Mouse (Mus musculus) thymus, postnatal 10 days (tissue): ENCODE measurements around the gene Anxa8.
A peak's percentile ranks its signal among the peaks of the same experiment; 100 is the strongest.

Source experiments
- DNase-seq, 2 experiments: peaks; one replicate each; pipeline ENCODE4 v3.0.0; 2021; ENCODE audit warnings: low spot score in 2 of 2

Gene Anxa8

GRCm38 (mm10) chr14:34085731-34086130 lies at the start of gene Anxa8:
TSS of gene Anxa8 (plus strand) at chr14:34085981.
- DNase-seq, result no peak

GRCm38 (mm10) chr14:34041241-34041640 lies 44.5 kb upstream of the Anxa8 start:
- no peak for DNase-seq

- no peak for DNase-seq
Measured at GRCm38 (mm10) chr14:34043341-34043740, 42.4 kb upstream of the Anxa8 start.

DNA sequence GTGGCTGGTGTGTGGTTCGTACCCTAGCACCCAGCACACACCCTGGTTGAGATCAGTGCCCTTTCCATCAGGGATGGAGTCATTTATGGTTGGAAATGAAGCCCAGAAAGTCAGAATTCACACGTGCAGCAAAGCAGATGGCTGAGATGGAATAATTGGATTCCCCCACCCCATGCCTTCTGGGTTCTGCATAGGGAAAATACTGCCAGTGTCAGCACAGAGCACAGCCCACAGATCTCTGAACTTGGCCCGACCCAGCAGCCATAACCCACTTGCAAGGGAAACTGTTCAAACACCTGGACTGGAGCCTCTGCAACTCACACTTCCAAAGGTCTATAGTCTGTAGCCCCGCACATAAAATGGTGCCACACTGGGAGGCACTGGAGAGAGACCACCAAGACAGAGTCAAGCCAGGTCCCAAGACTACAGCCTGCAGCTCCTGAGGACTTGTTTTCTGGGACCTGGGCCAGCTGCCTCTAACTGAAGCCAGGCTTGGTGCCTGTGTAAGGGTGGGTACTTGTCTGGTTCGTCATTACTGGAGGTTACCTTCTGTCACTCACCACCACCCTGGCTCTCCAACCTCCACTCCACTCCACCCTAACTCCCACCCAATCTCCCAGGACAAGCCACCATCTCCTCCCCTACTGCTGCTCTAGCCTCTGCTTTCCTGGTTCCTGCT lies 35.5 kb upstream of the Anxa8 start:
- DNase-seq, result no peak

- no peak for DNase-seq
Measured at GRCm38 (mm10) chr14:34052516-34052915, 33.3 kb upstream of the Anxa8 start, which contains the start of gene Antxrl. TSS of gene Antxrl (plus strand) at chr14:34052707.

- DNase-seq, result no peak
Measured at GRCm38 (mm10) chr14:34071665-34072064, 14.1 kb upstream of the Anxa8 start.

GRCm38 (mm10) chr14:34075346-34075745 lies 10.4 kb upstream of the Anxa8 start:
- DNase-seq, result no peak

GRCm38 (mm10) chr14:34077222-34077621 lies 8.6 kb upstream of the Anxa8 start:
- DNase-seq, result no peak

DNA sequence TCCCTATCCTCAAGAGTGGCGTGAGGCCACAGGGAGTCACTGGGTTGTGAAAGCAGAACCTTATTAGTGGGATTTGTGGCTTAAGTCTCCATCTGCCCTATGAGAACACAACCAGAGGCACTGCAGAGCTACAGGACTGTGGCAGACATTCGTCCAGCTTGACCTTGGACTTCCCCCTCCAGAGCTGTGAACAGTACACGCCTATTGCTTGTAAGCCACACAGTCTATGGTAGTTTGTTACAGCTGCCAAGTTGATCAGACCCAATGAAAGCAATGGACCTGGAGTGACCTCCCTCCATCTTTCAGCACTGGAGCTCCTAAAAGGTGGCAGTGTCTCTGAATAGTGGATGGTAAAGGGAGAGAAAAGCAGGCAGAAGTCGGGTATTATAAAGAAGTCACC lies 7.5 kb upstream of the Anxa8 start:
- DNase-seq, result no peak

DNA sequence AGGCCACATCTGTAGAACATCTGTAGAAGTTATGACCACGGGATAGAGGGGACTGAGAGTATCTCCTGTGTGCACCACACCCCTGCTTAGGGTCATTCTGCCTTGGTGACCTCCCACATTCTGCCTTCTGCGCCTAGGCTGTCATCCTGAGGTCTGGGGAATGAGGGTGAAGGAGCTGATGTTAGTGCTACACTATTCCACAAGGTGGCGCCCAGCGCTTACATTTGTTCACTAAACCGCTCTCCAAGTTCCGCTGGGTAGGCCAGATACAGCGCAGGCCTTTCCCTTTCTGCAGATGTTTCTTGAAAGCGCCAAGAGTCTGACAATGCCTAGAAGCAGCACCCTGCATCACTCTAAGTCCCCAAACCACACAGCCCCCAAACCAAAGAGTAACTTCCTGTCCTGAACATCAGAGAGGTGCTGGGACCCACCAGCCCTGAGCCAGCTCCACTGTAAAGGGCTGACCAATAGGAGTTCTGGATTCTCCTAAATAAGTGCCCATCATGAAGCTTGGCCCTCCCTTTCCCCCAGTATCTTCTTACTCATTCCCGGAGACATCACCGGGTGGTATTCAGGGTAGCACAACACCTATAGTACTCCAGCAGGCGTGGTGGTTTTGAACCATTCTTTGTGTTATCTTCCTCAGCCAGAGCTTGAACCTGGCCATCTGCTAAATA lies 5.3 kb upstream of the Anxa8 start:
- DNase-seq, result peak; percentile 3 to 44

DNA sequence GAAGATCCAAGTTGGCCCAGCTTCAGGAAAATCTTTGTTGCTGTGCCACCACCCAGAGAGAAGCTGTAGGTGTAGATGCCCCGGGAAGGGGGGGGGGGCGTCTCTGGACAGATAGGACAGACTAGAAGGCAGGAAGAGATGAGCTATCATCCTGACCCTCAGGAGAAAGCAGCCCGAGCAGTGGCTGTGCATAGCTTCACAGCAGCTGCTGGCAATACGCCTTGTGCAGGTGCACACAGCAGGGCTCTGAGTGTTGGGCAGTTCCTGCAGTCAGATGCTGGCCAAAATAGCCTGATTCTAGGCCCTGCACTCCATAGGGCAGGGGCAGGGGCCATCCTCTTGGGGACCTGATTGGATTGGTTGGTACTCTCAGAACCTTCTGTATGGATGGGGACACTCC lies 1.0 kb downstream of the Anxa8 start:
- no peak for DNase-seq

DNA sequence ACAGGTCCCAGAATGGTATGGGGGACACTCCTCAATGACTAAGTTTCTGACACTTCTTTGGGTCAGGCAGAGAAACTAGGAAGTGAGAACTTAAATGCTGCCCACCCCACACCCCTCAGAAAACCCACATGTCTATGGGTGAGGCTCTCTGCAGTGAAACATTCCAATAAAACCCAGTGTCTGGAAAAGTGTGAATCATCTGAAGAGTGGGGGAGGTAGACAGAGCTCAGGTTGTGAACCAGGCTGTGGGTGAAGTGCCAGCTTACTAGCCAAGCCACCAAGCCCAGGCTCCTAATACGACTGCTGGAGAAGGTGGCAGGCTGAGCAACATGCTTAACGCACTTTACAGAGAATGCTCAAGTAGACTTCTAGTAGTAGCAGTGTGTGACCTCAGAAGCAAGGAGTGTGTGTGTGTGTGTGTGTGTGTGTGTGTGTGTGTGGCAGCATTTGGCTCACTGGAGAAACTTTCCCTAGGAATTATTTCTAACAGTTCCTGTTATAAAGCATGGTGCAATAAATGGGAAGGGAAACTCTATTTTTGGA lies 2.1 kb downstream of the Anxa8 start:
- no peak for DNase-seq

DNA sequence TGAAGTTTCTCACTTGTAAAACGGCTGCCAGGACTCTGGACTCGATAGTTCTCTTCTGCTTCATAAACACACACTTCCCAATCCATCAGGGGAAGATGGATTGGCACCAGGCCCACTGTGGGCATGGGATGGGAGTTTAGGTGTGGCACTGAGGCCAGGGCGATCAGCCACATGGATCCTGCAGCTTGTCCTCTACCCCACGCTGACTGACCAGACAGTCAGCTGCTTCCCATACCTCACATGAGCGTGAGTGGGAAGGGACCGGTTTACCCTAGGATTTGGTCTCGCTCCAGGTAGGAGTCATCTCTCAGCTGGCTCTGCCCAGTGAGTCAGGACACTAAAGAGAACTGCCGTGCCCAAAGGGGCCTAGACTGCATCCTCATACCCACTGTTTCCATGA lies 4.0 kb downstream of the Anxa8 start:
- DNase-seq, result no peak

DNA sequence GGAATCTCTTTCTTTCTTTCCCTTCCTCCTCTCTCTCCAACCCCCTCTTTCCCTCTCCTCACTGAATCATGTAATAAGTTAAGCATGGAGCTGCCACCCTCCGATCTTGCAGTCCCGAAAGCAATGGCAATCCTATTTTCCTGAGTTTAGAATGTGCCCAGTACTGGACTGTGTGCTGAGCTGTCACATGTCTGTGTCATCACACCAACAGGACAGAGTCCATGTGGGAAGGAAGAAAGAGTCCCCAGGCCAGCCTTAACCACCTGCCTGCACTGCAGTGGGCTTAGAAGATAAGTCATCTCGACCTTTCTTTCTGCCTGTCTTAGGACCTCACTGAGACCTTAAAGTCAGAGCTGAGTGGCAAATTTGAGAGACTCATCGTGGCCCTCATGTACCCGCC lies 5.7 kb downstream of the Anxa8 start:
- DNase-seq, result no peak

DNA sequence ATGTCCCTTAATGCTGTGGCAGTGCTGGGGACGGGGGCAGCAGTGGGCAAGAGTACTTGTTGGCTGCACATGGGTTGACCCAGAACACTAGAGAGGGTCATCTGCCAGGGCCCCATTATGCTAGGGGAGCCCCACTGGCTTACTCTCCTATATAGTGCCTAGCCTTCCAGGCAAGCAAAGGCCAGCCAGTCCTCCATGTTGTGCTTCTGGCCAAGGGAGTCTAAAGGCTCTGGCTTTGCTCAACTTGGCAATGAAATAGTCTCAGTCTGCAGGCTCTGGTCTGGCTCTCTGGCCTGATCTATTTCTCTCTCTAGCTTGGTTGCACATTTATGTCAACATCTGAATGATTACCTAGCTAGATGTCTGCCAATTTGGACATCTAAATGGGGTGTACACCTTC lies 7.1 kb downstream of the Anxa8 start:
- no peak for DNase-seq

DNA sequence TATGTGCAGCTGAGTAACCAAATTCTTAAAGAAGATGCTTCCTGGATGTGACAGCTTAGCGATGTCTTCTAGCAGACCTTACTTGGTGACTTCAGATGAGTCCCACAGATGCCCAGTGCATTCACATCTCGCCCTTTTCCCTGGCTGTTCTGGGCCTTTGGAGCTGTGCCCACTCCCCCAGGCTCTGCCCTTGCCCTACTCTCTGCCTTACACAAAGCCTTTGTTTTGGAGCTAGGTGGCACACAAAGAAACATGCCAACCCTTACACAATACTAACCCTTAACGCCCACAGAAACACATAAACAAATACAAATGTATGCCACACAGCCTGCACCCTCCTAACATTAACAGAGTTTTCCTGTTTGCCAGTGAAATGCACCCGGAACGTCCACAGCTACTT lies 10.4 kb downstream of the Anxa8 start:
- no peak for DNase-seq

DNA sequence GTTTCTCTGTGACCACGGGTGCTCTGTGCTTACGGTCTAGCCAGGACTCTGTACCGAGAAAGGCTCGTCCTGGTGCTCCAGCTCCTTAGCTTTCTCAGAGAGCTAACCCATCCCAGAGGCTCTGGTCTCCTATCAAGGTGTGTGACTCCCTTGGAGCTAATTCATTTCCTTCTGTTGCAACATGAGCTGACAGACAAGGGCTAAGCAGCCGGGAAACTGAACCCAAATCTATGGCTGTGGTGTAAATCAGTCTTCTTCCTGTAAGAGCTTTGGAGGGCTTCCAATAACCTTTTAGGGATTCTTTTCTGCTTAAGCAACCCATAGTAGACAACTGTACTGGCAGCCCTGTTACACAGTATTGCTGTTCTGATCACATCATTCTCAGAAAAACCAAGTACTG lies 16.8 kb downstream of the Anxa8 start, which contains the start of gene A630023A22Rik:
TSS of gene A630023A22Rik (minus strand) at position 154 of the 400 bp plus-strand sequence.
- DNase-seq, result no peak

DNA sequence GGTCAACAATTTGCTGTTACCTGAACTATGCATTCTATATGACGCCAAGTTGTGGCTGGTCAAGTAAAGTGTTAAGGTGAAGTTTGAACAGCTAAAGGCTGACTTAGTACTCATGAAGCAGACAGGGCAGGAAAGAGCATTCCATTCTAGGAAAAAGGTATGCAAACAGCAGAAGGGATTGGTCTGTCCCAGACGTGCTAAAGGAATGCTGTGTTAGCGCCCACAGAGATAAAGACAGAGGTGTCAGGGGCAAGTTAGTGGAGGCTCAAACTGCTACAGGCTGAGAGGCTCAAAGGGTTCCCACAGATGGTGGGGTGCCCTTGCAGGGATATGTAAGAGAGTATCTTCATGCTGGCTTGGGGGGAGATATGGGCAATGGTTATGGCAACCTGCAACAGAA lies 18.1 kb downstream of the Anxa8 start:
- DNase-seq, result no peak

- peak in 1 of 2 experiments; percentile 10 for DNase-seq
Measured at GRCm38 (mm10) chr14:34104892-34105291, 19.1 kb downstream of the Anxa8 start.

DNA sequence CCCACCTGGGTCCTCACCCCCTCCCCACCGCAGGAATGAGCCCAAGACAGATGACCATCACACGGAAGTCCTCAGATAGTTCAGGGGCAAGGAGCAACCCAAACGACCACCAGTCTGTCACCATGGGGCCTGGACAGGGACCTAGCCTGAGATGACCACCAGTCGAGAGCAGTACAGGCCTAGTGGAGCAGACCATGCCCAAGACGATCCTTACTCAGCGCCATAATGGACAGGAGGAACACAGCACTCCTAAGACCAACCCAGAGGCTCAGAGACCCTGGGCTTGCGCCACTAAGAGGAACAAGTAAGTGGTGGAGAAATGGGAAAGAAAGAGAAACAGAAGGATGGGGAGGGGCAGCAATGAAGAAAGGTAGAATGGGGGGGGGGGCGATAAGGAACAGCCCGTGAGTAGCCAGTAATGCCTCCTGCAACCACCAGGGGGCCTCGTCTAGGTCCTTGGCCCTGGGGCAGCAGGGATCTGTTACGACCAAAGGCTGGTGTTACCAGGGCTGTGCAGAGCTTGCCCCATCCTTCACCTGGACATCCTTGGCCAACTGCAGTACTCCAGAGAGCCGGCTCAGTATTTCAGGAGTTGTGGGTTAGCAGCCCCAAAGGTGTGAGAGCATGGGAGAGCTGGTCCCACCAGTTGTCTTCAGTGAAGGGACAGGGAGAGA lies 20.7 kb downstream of the Anxa8 start:
- DNase-seq, result peak in 1 of 2 experiments; percentile 40

DNA sequence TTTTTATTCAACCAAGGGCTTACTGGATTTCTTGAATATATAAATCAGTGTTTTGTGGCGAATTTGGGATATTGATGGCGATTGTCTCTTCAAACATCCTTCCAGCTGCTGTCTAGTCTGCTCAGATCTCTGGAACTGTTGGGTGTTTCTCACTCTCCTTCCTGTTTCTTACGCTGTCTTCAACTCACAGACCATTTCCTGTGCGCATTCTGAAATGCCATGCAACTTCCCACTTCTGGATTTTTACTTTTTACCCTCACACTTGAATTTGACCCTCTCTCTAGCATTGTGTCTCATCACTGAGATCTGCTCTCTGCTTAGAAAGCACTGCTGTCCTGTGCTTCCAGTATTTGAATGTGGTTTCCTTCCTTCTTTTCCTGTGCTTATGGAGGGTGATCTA lies 21.8 kb downstream of the Anxa8 start:
- no peak for DNase-seq

- no peak for DNase-seq
Measured at GRCm38 (mm10) chr14:34114311-34114710, 28.5 kb downstream of the Anxa8 start.
